Mouse (Mus musculus) testis, adult 2 months (tissue): ENCODE results near the gene Tbx19. TPM values are rescaled to one million over a fixed set of nuclear protein-coding genes. Genes with fewer than 3 reads are reported as not detected.

ENCODE experiments used
- H3K27ac ChIP-seq: fragments of 200-500 bp; 2 replicates; pipeline ENCODE4 v1.5.1; 2012; ENCODE audit warnings: low read depth, low read length; ENCODE audit not compliant: control insufficient read depth, insufficient read depth
- H3K27me3 ChIP-seq: fragments of 200-500 bp; 2 replicates; pipeline ENCODE4 v1.6.1; 2012; ENCODE audit warnings: mild to moderate bottlenecking, low read length, moderate library complexity; ENCODE audit not compliant: control insufficient read depth, insufficient read depth
- H3K36me3 ChIP-seq: fragments of 200-500 bp; 2 replicates; pipeline ENCODE4 v1.6.1; 2012; ENCODE audit warnings: mild to moderate bottlenecking, low read length; ENCODE audit not compliant: control insufficient read depth, insufficient read depth
- H3K4me1 ChIP-seq: fragments of 200-500 bp; 2 replicates; pipeline ENCODE4 v1.6.1; 2012; ENCODE audit warnings: low read length; ENCODE audit not compliant: control insufficient read depth, insufficient read depth
- H3K4me3 ChIP-seq: fragments of 200-500 bp; 2 replicates; pipeline ENCODE4 v1.5.1; 2012; ENCODE audit warnings: low read depth, mild to moderate bottlenecking, low read length, moderate library complexity, mixed read lengths; ENCODE audit not compliant: control insufficient read depth
- CTCF ChIP-seq: fragments of 200-500 bp; IDR thresholded peaks from 2 replicates; pipeline ENCODE4 v1.5.1; 2012; ENCODE audit warnings: low read depth, mild to moderate bottlenecking, inconsistent platforms, low read length, moderate library complexity; ENCODE audit not compliant: control insufficient read depth, insufficient read depth, insufficient replicate concordance
- POLR2A ChIP-seq: fragments of 200-500 bp; IDR thresholded peaks from 2 replicates; pipeline ENCODE4 v1.6.1; 2012; ENCODE audit warnings: low read depth, mild to moderate bottlenecking, inconsistent platforms, low read length, moderate library complexity; ENCODE audit not compliant: control insufficient read depth
- polyA plus RNA-seq: library from polyadenylated mRNA; depleted of rRNA; stranded (reverse); fragments of >200 nt; gene quantifications from 2 replicates; pipeline ENCODE4 v1.2.3, GENCODE M21; 2012

Tbx19 gene
- polyA plus RNA-seq, 1 experiment = 21.1 TPM

GRCm38 (mm10) chr1:165169462-165169861 is 8.9 kb upstream of the Tbx19 start:
- no peaks in the 10 kb centered on the region for H3K4me1 ChIP-seq
- H3K27ac ChIP-seq = no peak overlapping the region
- TF ChIP-seq POLR2A = no peak
- no peak for TF ChIP-seq CTCF
- no peaks in the 10 kb centered on the region for H3K36me3 ChIP-seq
- no peaks in the 10 kb centered on the region for H3K27me3 ChIP-seq
- H3K4me3 ChIP-seq = no peak overlapping the region

- Histone ChIP-seq H3K27me3 (no peaks in the 10 kb centered on the region), H3K4me3 (no peak overlapping the region), H3K4me1 (no peaks in the 10 kb centered on the region), H3K27ac (no peak overlapping the region), H3K36me3 (no peaks in the 10 kb centered on the region)
- TF ChIP-seq POLR2A (no peak), CTCF (no peak)
Observed at GRCm38 (mm10) chr1:165164920-165165319, 4.3 kb upstream of the Tbx19 start.

GRCm38 (mm10) chr1:165158841-165159240 is 1.7 kb downstream of the Tbx19 start:
- no peaks in the 10 kb centered on the region for H3K36me3 ChIP-seq
- no peaks in the 10 kb centered on the region for H3K4me1 ChIP-seq
- no peak overlapping the region for H3K4me3 ChIP-seq
- TF ChIP-seq CTCF (no peak), POLR2A (no peak)
- H3K27ac ChIP-seq = no peak overlapping the region
- no peaks in the 10 kb centered on the region for H3K27me3 ChIP-seq

- Histone ChIP-seq H3K27ac (no peak overlapping the region), H3K36me3 (no peaks in the 10 kb centered on the region), H3K4me3 (no peak overlapping the region), H3K27me3 (no peaks in the 10 kb centered on the region), H3K4me1 (peaks cover 11% of the 10 kb centered on the region)
- TF ChIP-seq CTCF = no peak
- TF ChIP-seq POLR2A = no peak
Observed at GRCm38 (mm10) chr1:165154162-165154561, 6.4 kb downstream of the Tbx19 start.

- Histone ChIP-seq H3K4me1 (peaks cover 11% of the 10 kb centered on the region), H3K4me3 (peak overlapping the region; percentile 19; the same call in 1 of the 2 replicates), H3K36me3 (no peaks in the 10 kb centered on the region), H3K27me3 (no peaks in the 10 kb centered on the region), H3K27ac (no peak overlapping the region)
- no peak for TF ChIP-seq CTCF
Observed at GRCm38 (mm10) chr1:165151216-165151615, 9.4 kb downstream of the Tbx19 start.

- H3K4me1 ChIP-seq = no peaks in the 10 kb centered on the region; the same call in 1 of the 2 replicates
- no peaks in the 10 kb centered on the region for H3K36me3 ChIP-seq
- no peak overlapping the region for H3K27ac ChIP-seq
- TF ChIP-seq POLR2A = no peak
- H3K27me3 ChIP-seq = no peaks in the 10 kb centered on the region
- H3K4me3 ChIP-seq = no peak overlapping the region
Observed at GRCm38 (mm10) chr1:165142343-165142916, 18.1 kb downstream of the Tbx19 start.

- H3K27ac ChIP-seq = no peak overlapping the region
- H3K36me3 ChIP-seq = no peaks in the 10 kb centered on the region
- no peak overlapping the region for H3K4me3 ChIP-seq
- no peak for TF ChIP-seq CTCF
- no peak for TF ChIP-seq POLR2A
- H3K4me1 ChIP-seq = no peaks in the 10 kb centered on the region; the same call in 1 of the 2 replicates
- H3K27me3 ChIP-seq = no peaks in the 10 kb centered on the region
Observed at GRCm38 (mm10) chr1:165140227-165140626, 20.3 kb downstream of the Tbx19 start.

GRCm38 (mm10) chr1:165133858-165134257 is 26.7 kb downstream of the Tbx19 start:
- Histone ChIP-seq H3K27me3 (no peaks in the 10 kb centered on the region), H3K36me3 (no peaks in the 10 kb centered on the region), H3K4me1 (no peaks in the 10 kb centered on the region), H3K4me3 (no peak overlapping the region), H3K27ac (no peak overlapping the region)
- TF ChIP-seq POLR2A = no peak
